Mouse (Mus musculus): ENCODE results near the gene Flnb. TPM values are rescaled to one million over a fixed set of nuclear protein-coding genes. Genes with fewer than 3 reads are reported as not detected.

Gene Flnb
- polyA plus RNA-seq, 1 experiment: 47.4 TPM

DNA sequence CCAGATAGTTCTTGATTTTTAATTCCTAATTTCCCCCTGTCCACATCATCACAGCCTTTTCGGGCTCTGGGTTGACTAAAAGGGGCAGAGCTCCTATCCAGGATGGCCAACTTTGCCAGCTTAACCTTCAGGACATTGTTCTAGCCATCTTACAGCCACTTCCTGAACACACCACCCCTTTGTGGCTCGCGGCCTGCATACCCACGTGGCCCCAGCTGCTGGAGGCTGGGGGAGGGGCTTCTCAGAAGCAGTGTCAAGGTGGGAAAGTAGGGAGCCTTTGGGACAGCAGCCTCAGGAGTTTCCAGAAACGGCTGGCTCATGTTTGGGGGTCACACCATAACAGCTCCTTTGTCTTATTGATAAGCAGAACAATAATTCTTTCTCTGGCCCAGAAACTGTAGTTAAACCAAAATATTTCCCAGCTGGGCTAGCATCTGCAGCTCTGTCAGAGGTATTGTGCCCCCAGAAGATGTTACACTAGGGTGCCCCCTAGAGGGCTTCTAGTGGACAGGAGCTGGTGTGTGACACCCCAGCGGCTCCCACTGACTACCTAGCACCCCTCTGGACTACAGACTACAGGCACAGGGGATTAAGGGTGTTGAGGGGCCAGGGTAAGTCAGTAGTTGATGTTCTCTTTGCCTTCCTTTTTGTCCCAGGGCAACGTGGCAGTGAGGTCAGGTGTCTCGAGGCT, 126.7 kb downstream of the Flnb start:
- DNase-seq (ENCODE audit: low spot score): no peak

GRCm38 (mm10) chr14:7945261-7945660, 127.5 kb downstream of the Flnb start:
- no peak for DNase-seq (ENCODE audit: low spot score)

GRCm38 (mm10) chr14:7951234-7951633, 133.5 kb downstream of the Flnb start:
- no peak for DNase-seq (ENCODE audit: low spot score)

DNA sequence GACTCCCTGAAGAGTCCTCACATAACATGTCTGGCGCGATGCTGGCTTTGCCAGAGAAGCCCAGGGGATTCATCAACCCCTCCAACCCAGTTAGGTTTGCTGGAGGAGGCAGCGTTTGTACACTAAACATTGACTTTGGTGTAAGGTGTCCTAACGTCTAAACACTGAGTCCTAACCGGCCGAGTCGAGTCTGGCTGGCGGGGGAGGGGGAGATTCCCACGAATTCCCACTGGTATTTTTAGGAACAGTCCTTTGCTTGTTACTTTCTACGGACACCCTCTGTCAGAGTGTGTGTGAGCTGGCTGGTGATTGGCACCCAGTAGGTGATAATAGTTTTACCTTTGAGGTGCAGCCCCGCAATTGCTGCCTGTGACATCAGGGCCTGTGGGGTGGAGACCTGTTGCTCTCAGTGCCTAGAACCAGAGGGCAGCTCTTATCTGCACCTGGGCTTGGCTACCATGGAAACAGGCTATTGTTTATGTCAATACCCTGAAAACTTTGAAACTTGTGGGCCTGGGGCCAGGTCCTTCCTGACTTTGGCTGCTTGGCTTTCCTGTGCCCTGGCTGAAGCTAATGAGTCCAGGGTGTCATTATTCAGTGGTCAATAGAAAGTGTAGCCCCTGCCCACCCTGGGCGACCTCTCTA, 135.0 kb downstream of the Flnb start:
- no peak for DNase-seq (ENCODE audit: low spot score)

DNA sequence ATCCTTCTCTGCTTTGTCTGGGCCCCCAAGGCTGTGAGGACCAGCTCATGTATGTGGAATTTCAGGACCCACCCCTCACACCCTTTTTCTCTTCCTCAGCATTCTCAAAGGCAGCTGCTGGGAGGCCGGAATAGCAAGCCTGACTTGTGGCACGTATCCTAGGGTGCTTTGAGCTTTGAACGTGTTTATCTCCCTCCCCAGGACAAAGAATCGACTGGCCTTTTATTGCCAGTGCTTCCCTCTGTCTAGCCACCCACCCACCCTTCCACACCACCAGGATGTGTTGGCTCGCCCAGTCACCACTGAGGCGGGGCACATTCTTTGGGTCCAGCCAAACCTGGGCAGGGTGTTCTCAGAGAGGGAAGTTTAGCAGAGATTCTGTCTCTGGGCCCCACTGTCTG, 136.3 kb downstream of the Flnb start:
- no peak for DNase-seq (ENCODE audit: low spot score)

DNA sequence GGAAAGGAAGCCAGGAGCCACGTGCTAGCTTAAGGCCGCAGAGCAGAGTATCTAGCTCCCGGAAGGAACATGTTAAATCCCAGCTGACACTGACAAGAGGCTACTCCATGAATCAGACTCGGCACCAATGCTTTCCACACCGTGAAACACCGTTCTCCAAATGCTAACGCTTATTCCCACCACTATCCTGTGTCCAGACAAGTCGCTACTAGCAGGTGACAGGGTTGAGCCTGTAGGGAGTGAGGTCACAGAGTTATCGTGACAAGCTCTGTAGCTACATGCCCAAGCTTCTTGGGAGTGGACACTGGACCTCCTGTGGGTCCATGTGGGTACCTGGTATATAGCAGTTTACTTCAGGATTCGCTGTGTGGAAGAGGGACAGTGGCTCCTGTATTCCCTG, 138.7 kb downstream of the Flnb start:
- peak; percentile 56 for DNase-seq (ENCODE audit: low spot score)

GRCm38 (mm10) chr14:7957049-7957448, 139.3 kb downstream of the Flnb start, which contains the start of gene Gm45521:
Gene Gm45521, plus strand, starts transcription at chr14:7957288.
- DNase-seq (ENCODE audit: low spot score): no peak

DNA sequence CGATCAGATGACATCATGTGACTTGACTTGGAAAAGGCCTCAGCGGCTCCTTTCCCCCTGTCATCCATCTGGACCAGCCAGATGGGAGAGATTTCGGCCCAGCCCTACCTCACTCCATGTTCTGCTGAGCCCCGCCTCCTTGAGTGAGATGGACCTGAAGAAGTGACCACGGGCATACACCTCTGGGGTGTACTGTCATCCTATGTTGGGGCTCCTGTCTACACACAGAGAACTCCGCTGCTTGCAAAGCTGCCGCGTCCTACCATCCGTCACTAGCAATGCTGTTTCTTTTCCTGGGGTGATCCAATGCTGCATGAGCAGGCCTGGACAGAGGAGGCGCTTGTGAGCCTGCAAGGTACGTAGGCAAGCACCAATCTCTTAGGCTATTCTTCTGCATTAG, 142.9 kb downstream of the Flnb start:
- no peak for DNase-seq (ENCODE audit: low spot score)

- no peak for DNase-seq (ENCODE audit: low spot score)
These were observed 144.0 kb downstream of the Flnb start for GRCm38 (mm10) chr14:7961714-7962113.

- no peak for DNase-seq (ENCODE audit: low spot score)
These were observed 144.9 kb downstream of the Flnb start for GRCm38 (mm10) chr14:7962626-7963025.

DNA sequence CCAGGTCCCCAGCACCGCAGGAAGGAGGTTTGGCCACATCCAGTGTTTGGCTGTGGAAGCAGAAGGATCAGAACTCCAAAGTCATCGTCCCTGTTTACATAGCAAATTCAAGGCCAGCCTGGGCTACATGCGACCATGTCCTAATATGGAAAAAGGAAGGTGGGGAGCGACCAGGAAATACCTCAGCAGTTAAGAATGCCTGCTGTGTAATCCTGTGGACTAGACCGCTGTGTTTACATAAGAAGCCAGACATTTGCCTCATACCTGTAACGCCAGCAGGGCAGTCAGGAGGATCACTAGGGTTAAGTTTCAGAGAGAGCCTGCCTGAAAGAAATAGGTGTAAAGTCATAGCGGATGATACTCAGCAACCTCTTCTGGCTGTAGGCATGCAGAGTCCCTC, 145.4 kb downstream of the Flnb start:
- DNase-seq (ENCODE audit: low spot score): no peak

- DNase-seq (ENCODE audit: low spot score): no peak
These were observed 146.6 kb downstream of the Flnb start for GRCm38 (mm10) chr14:7964219-7964889.

GRCm38 (mm10) chr14:7971889-7972493, 154.2 kb downstream of the Flnb start:
- no peak for DNase-seq (ENCODE audit: low spot score)

DNA sequence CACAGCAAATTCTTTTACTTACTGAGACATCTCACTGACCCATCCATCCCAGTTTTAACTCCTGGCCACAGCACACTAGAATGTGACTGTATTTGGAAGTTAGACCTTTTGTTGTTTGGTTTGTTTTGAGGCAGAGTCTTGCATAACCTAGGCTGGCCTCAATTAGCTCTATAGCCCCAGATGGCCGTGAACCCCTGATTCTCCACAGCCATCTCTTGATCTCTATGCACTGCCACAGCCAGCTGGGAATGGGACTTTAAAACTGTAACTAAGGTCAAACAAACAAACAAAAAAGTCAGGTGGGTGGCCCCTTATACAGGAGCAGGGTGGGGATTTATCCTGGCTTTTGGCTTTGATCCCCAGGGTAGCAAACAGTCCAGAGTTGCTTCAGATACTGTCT, 156.9 kb downstream of the Flnb start:
- no peak for DNase-seq (ENCODE audit: low spot score)

DNA sequence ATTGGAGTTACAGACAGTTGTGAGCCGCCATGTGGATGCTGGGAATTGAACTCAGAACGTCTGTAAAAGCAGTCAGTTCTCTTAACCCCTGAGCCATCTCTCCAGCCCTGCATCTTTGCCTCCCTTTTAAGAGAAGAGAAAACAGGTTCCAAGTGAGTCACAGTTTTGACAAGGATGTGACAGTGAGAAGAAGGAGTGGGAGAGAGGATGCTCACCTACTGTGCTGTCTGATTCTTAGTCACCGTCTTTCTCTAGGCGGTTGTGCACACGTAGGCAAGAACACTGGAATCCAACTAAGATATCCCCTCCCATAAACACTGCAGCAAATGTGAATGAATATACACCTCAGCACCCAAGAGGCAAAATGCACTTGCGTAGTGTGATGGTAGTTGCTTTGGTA, 157.4 kb downstream of the Flnb start:
- DNase-seq (ENCODE audit: low spot score): no peak

DNA sequence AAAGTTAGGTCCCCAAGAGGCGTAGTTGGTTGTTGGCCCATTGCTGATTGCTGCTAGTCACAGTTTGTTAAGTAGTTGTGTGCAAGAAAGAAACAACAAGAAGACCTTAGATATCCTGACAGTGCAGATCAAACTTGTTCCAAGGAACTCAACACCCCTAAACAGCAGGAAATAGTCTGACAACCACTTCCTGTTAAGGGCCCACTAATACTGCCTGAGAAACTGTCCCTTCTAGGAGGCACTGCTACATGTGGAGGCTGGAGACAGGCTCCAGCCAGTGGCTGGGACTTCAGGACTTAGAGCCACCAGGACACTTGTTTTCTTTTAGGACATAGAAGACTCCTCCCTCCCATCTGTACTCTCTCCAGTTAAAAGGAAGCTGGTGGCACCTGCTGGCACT, 159.7 kb downstream of the Flnb start:
- no peak for DNase-seq (ENCODE audit: low spot score)

- no peak for DNase-seq (ENCODE audit: low spot score)
These were observed 160.4 kb downstream of the Flnb start for GRCm38 (mm10) chr14:7978183-7978582.

DNA sequence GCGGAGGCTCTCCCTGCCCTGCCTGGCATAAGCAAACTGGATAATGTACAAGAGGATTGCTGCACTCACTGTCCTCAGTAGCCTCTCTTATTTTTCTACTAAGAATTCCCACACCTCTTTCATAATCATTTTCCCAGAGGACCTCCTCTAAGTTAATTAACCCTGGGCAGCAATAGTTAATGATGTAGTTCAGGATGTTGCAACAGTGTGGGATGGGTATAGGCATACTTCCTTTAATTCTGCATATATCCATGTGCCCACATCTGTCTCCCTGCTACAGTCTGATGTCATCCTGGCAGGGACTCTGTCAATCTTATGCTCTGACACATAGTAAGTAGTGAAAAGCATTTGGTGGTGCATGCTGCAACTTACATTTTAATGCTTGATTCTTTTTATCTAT, 163.5 kb downstream of the Flnb start:
- DNase-seq (ENCODE audit: low spot score): no peak

DNA sequence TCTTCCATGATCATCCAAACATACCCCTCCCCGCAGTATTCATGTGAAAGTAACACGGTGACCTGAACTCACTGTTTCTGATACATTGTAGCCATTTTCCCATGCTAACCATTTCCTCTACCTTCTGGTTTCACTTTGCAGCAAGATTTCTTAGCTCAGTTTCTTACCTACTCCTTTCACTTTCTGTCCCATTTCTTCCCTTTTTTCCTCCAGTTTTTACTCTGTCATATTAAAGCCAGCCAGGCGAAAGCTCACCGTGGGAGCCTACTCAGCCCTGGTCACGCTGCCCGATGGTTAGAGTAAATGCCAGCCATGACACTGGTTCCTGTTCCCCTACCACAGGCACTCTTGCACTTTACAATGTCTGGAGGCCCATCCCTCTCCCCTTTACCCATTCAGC, 169.2 kb downstream of the Flnb start:
- no peak for DNase-seq (ENCODE audit: low spot score)

- no peak for DNase-seq (ENCODE audit: low spot score)
These were observed 171.6 kb downstream of the Flnb start for GRCm38 (mm10) chr14:7989371-7989770.

DNA sequence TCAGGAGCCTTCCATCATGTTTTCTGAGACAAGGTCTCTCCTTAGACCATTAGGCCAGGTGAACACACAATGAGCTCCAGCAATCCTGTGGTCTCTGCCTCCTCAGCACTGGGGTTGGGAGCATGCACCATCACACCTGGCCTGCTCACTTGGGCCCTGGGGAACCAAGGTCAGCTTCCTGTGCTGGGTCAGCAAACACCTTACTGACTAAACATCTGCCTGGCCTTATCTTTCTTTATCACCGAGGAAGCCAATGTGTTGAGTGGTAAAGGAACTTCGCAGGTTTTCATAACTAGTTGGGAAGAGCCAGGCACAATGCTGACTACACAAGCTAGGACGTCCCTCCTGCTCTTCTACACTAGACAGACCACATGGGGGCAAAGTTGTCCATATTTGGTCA, 172.2 kb downstream of the Flnb start:
- no peak for DNase-seq (ENCODE audit: low spot score)

DNA sequence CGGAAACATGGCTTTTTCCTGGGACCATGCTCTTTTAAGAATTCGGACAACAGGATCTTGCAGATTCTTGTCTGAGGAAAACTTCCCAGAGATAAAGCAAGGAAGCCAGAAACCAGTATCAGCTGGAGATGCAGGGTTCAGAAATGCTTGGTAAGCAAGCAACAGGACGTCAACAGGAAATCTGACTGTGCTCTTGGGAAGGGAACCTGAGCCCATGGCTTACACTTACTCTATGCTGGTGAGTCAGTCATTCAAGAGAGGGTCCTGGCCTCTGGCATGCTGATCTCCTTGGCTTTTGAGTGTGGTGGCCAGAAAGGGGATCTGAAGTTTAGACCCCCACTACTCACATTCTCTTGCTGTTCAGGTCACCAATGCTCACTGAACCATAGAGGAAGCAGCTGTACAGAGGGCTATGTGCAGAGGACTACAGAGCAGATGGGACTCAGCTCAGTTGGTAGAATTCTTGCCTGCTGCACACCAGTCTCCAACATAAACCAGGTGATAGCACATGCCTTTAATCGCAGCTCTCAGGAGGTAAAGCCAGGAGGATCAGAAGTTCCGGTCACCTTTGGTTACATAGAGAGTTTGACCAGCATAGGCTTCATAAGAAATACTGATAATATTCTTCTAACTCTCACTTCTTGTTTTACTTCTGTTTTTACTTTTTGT, 173.5 kb downstream of the Flnb start:
- DNase-seq (ENCODE audit: low spot score): no peak

Data from urinary bladder, adult 2 months (tissue).